Mouse (Mus musculus): ENCODE measurements at regions not wholly inside any gene's neighbourhood (a gene's known extent, or its start where the extent isn't known, plus 50 kb on each side); places are given as distances from the start of the nearest gene placed in this dataset.

DNA sequence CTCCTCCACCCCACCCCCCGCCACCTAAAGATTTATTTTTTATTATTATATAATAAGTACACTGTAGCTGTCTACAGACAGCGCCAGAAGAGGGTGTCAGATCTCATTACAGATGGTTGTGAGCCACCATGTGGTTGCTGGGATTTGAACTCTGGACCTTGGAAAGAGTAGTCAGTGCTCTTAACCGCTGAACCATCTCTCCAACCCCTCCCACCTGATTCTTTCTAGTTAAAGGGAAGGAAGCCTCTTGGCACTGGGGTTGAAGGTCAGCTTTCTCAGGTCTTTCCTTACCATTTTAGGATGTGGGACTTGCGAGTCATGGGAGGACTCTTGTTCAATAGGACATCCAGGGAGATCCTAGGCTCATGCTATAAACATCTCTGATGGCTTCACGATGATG is 54.7 kb downstream of the Hes1 start:
- peaks cover 35% of the 10 kb centered on the region for H3K4me1 ChIP-seq
- 94% methylated on average over 5 of the region's 5 CpGs for WGBS
- ATAC-seq (ENCODE audit: insufficient number of reproducible peaks, low FRiP score, low TSS enrichment, low read depth), result no peak

DNA sequence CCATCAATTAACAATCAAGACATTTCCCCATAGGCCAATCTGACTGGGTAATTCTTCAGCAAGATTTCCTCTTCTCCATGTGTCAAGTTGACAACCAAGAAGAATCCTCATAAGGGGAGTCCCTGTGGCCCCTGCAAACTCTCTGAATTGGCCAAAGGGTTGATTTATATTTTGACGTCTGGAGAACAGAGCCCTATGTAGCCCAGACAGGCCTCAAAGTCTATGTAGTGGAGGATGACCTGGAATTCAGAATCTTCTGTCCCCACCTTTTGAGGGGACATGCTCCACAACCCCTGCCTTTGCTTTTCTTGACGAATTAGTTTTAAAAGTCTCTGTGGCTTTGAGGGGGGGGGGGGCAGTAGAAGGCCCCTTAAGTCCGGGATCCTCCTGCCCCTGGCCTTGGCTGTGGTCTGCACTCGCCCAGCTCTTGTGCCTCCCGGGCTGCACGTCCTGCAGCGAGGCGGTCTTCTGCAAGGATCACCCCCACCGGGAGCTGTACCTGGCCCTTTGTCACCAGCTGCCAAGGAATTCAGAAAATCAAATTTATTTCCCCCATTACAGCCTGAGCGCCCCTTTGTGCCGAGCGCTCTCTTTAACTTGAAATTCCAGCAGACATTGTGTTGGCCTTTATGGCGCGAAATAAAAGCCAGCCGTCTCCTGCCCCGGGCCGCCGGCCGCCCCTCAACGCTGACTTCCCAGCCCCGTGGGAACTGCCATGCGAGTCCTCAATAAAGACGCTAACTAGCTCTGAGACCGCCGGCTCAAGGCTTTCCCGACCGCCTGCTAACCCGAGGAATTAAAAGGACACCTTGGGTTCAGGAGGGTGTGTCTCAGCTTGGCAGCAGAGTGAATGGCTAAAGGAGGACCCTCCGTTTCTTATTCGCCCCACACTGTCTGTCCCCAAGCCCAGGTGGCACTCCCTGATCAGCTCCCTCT is 56.4 kb downstream of the Hes1 start:
- no peaks in the 10 kb centered on the region; the same call in 1 of the 2 replicates for H3K27me3 ChIP-seq
- no peak overlapping the region for H3K27ac ChIP-seq
- peak overlapping the region; percentile 9 for H3K4me3 ChIP-seq

More for the DNA sequence above, 54.7 kb downstream of the Hes1 start:
- no peaks in the 10 kb centered on the region; the same call in 1 of the 2 replicates for H3K27me3 ChIP-seq
- no peak overlapping the region for H3K27ac ChIP-seq
- no peak overlapping the region for H3K9ac ChIP-seq
- H3K4me3 ChIP-seq, result no peak overlapping the region
- H3K36me3 ChIP-seq, result no peaks in the 10 kb centered on the region
- no peaks in the 10 kb centered on the region for H3K9me3 ChIP-seq
- no peak overlapping the region for H3K4me2 ChIP-seq

DNA sequence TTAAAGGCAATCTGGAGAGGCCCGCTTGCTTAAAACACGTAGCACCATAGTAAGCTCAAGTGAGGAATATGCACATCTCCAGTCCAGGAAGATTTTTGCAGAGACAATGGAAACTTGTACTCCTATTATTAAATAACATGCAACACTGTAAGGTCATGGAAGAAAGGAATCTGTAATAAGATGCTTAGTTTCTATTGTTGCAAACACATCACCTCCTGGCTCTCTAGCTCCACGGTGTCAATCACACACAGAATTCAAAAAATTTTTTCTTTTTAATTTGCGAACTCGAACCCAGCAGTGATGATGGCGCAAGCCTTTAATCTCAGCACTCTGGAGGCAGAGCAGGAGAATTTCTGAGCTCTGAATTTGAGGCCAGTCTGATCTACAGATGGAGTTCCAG is 57.4 kb downstream of the Hes1 start:
- Histone ChIP-seq H3K4me3 (no peak overlapping the region), H3K27me3 (no peaks in the 10 kb centered on the region; the same call in 1 of the 2 replicates), H3K27ac (no peak overlapping the region), H3K4me1 (peaks cover 23% of the 10 kb centered on the region), H3K4me2 (no peak overlapping the region), H3K36me3 (no peaks in the 10 kb centered on the region), H3K9me3 (no peaks in the 10 kb centered on the region), H3K9ac (no peak overlapping the region)
- no peak for ATAC-seq (ENCODE audit: insufficient number of reproducible peaks, low FRiP score, low TSS enrichment, low read depth)
- WGBS, result 79% methylated on average over 6 of the region's 6 CpGs

More for the DNA sequence above, 56.4 kb downstream of the Hes1 start:
- H3K4me1 ChIP-seq, result peaks cover 26% of the 10 kb centered on the region
- WGBS, result 12% methylated on average over 30 of the region's 30 CpGs
- H3K9me3 ChIP-seq, result no peaks in the 10 kb centered on the region
- no peaks in the 10 kb centered on the region for H3K36me3 ChIP-seq
- H3K4me2 ChIP-seq, result peak overlapping the region; percentile 32
- no peak overlapping the region for H3K9ac ChIP-seq
- no peak for ATAC-seq (ENCODE audit: insufficient number of reproducible peaks, low FRiP score, low TSS enrichment, low read depth)

DNA sequence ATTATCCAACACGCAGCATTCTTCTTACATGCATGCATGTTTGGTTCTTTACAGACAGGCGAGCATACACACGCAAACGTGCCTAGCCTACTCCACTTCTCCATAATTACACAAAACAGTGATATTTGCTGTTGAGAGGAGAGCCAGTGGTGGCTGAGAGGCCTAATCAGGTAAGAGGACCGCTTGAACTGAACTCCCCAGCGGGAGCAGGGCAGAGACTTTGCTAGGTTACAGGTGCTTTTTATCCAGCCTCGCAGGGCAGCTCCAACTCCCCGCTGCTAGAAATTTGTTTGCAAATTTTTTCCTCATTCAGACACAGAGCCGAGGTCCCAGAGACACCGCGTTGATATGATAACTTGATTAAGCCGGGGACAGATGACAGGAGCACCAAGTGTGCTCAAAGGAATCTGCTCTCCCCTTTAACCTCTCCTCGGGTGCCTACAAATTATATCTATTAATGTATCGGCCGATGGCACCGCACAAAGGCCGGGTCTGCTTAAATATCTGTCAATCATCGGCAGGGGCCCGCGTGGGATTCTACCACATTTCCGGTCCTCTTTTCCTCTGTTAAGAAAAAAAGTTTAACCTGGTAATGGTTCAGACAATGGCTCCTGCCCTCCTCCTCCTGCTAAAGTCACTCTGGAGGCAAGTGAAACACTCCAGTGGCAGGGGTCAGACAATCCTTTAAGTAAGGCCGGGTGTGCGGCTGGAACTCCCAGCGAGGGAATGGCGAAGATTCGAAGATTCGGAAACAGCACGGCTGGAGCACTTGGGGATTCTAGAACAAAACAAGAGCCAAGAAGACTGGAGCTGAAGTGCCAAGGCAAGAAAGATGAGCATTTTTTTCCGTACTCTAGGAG is 58.3 kb downstream of the Hes1 start:
- 46% methylated on average over 29 of the region's 29 CpGs for WGBS
- no peaks in the 10 kb centered on the region; the same call in 1 of the 2 replicates for H3K27me3 ChIP-seq
- H3K4me2 ChIP-seq, result no peak overlapping the region
- no peaks in the 10 kb centered on the region for H3K36me3 ChIP-seq
- peaks cover 23% of the 10 kb centered on the region for H3K4me1 ChIP-seq
- no peaks in the 10 kb centered on the region for H3K9me3 ChIP-seq
- H3K4me3 ChIP-seq, result no peak overlapping the region
- H3K27ac ChIP-seq, result no peak overlapping the region
- no peak for ATAC-seq (ENCODE audit: insufficient number of reproducible peaks, low FRiP score, low TSS enrichment, low read depth)
- H3K9ac ChIP-seq, result no peak overlapping the region

DNA sequence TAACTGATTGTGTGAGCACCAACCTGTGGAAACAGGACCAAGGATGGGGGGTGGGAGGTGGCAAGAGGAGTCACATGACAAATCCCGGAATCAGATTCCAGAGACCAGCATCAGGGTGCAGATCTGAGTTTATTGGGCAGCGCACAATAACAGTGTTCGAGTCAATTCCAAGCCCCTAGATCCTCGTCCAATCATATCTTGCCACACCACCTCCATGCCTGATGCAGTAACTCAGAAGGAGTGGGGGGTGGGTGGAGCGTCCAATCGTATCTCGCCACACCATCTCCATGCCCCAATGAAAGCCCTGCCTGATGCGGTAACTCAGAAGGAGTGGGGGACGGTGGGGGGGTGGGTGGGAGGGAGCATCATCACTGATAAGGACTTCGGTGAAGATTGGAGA is 62.8 kb downstream of the Hes1 start:
- Histone ChIP-seq H3K4me2 (no peak overlapping the region), H3K27ac (no peak overlapping the region), H3K36me3 (no peaks in the 10 kb centered on the region), H3K4me1 (peaks cover 13% of the 10 kb centered on the region), H3K9ac (no peak overlapping the region), H3K4me3 (no peak overlapping the region), H3K9me3 (no peaks in the 10 kb centered on the region), H3K27me3 (no peaks in the 10 kb centered on the region)
- WGBS, result 89% methylated on average over 10 of the region's 10 CpGs
- ATAC-seq (ENCODE audit: insufficient number of reproducible peaks, low FRiP score, low TSS enrichment, low read depth), result no peak

DNA sequence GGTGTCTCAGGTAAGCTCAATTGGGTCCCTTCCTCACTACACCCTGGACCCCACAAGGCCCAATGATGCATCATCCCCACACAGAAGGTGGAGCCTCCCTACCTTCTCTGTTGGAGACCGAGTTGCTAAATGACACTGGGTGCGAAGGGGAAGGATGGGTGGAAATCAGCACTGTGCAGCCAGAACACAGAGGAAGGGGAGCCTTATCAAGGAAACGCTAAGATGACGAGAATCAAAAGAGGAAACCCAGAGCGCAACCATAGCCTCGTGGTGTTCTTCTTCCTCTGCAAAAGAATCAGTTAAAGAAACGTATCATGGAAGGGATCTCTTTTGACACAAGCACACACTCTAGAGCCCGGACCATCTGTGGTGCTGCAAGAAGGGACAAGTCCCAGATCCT is 64.6 kb downstream of the Hes1 start:
- 85% methylated on average over 8 of the region's 8 CpGs for WGBS
- Histone ChIP-seq H3K27ac (no peak overlapping the region), H3K9me3 (no peaks in the 10 kb centered on the region), H3K4me3 (no peak overlapping the region), H3K36me3 (no peaks in the 10 kb centered on the region), H3K4me1 (peaks cover 3% of the 10 kb centered on the region; the same call in 1 of the 2 replicates), H3K9ac (no peak overlapping the region), H3K4me2 (no peak overlapping the region), H3K27me3 (no peaks in the 10 kb centered on the region)
- no peak for ATAC-seq (ENCODE audit: insufficient number of reproducible peaks, low FRiP score, low TSS enrichment, low read depth)

DNA sequence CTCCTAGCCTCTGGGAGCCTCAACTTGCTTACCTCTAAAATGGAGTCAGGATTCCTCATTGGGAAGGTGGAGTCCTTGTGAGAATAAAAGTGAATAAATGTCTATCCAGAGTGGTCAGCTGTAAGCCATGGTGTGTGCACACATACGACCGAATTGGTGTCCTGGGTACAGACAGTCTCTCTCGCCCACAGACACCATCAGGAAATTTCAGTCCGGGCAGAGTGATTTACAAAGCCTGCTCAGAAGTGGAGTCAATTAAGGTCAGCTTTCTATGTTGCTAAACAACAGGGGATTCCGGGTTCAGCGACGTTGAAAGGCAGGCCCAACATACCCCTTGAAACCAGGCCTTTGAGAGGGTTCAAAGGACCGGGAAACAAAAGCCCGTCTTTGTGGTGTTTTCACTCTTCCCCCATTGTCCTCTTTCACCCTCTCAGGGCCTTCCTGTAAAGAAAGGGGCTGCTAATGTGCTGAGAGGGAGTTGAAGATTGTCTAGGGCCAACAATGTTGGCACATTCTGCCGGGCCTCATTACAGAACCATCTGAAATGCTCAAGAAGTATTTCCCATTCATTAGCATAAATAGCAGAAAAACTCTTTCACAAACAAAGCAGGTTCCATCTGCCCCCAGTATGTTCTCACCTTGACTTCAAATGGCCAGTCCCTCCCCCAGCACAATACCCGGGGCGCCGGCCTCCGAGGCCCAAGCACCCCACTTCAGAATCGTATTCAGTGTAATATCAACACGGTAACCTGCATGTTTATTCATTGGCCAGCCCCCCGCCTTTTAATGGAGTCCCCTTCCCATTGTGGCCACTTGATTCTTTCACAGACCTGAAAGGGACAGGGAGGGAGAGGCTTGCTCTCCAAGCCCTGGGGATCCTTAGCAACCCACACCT is 65.3 kb downstream of the Hes1 start:
- H3K9ac ChIP-seq, result no peak overlapping the region
- H3K36me3 ChIP-seq, result no peaks in the 10 kb centered on the region
- no peaks in the 10 kb centered on the region for H3K9me3 ChIP-seq
- H3K4me3 ChIP-seq, result no peak overlapping the region
- H3K4me1 ChIP-seq, result peaks cover 9% of the 10 kb centered on the region
- WGBS, result 64% methylated on average over 17 of the region's 17 CpGs
- no peak for ATAC-seq (ENCODE audit: insufficient number of reproducible peaks, low FRiP score, low TSS enrichment, low read depth)
- no peaks in the 10 kb centered on the region for H3K27me3 ChIP-seq
- H3K4me2 ChIP-seq, result no peak overlapping the region
- H3K27ac ChIP-seq, result no peak overlapping the region

DNA sequence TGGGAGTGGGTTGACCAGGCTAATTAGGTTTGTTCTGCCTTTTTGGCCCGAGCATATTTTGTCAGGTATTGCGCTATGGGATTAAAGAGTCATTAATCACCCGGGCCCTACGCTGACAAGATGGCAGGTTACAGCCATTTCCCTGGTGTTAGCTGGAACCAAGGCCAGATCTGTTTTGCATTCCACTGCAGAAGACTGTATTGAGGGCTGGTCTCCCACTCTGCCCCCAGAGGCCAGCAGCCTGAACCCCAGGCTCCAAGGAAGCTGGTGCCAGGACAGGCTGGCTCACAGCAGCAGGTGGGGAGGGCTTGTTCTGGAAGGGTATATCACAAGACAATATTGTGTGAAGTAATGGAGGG is 65.9 kb downstream of the Hes1 start:
- Histone ChIP-seq H3K9me3 (no peaks in the 10 kb centered on the region), H3K36me3 (no peaks in the 10 kb centered on the region), H3K4me3 (no peak overlapping the region), H3K9ac (no peak overlapping the region), H3K4me1 (peaks cover 13% of the 10 kb centered on the region), H3K27ac (no peak overlapping the region), H3K4me2 (no peak overlapping the region), H3K27me3 (no peaks in the 10 kb centered on the region)
- no peak for ATAC-seq (ENCODE audit: insufficient number of reproducible peaks, low FRiP score, low TSS enrichment, low read depth)
- 73% methylated on average over 4 of the region's 4 CpGs for WGBS

DNA sequence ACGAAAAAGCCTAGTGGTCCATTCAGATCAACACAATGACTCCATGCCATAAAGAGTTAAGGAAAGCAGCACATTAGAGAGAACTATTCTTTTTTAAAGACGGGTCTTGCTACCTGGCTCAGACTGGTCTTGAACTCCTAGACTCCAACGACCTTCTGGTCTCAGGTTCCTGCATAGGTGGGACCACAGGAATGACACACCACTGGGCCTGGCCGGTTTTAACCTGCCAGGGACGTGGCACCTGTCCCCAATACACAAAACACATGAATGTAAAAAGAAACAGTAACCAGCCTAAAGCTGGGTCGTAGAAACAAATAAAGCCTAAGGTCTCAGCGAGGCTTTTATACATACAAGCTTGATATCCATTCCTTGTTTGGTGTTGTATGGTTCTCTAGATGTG is 67.9 kb downstream of the Hes1 start:
- WGBS, result 65% methylated on average over 7 of the region's 7 CpGs
- Histone ChIP-seq H3K27me3 (no peaks in the 10 kb centered on the region), H3K4me3 (no peak overlapping the region), H3K9ac (no peak overlapping the region), H3K4me2 (no peak overlapping the region), H3K36me3 (no peaks in the 10 kb centered on the region), H3K27ac (no peak overlapping the region), H3K4me1 (peaks cover 13% of the 10 kb centered on the region), H3K9me3 (no peaks in the 10 kb centered on the region)
- no peak for ATAC-seq (ENCODE audit: insufficient number of reproducible peaks, low FRiP score, low TSS enrichment, low read depth)

DNA sequence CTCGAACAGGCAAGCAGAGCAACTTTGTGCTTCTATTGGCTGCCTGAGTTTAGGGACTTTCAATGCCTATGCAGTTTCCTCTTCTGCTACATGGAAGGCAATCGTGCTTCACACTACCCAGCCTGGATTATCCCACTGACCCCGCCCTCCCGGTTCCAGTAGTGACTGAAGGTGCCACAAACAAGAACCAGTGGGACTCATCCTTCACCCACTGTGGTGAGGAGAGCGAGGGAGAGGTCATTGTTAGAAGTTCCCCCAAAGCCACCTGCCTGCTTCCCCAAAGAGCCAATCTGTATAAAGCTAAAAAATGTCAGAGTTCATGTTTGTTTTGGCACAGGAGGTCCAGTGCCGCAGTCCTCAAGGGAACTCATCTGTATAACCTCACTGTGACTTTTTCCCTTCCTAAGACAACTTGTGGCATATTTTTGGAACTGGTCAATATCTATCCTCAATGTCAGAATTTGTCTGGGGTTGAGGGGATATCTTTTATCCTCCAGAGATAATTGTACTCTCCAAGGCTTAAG is 70.5 kb downstream of the Hes1 start:
- Histone ChIP-seq H3K4me3 (no peak overlapping the region), H3K4me1 (peaks cover 13% of the 10 kb centered on the region), H3K9ac (no peak overlapping the region), H3K27ac (peak overlapping the region; percentile 27; the same call in 1 of the 2 replicates), H3K27me3 (no peaks in the 10 kb centered on the region), H3K9me3 (no peaks in the 10 kb centered on the region), H3K4me2 (no peak overlapping the region), H3K36me3 (no peaks in the 10 kb centered on the region)
- no peak for ATAC-seq (ENCODE audit: insufficient number of reproducible peaks, low FRiP score, low TSS enrichment, low read depth)
- 53% methylated on average over 6 of the region's 6 CpGs for WGBS

DNA sequence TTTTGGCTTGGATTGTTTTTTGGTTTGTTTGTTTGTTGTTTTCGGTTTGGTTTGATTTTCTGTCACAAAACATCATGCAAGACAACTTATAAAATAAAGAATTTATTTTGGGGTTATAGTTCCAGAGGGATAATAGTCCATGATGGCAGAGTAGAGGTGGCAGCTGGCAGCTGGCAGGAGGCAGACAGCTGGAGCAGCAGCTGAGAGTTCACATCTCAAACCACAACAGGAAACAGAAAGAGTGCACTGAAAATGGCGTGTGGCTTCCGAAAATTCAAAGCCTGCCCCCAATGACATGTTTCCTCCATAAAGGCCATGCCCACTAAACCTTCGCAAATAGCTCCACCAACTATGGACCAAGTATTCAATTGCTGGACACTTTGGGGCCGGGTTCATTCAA is 72.7 kb downstream of the Hes1 start:
- Histone ChIP-seq H3K4me1 (peaks cover 14% of the 10 kb centered on the region; the same call in 1 of the 2 replicates), H3K4me3 (no peak overlapping the region), H3K4me2 (no peak overlapping the region), H3K27ac (no peak overlapping the region), H3K9me3 (no peaks in the 10 kb centered on the region), H3K27me3 (no peaks in the 10 kb centered on the region), H3K36me3 (no peaks in the 10 kb centered on the region), H3K9ac (no peak overlapping the region)
- WGBS, result 86% methylated on average over 5 of the region's 5 CpGs
- ATAC-seq (ENCODE audit: insufficient number of reproducible peaks, low FRiP score, low TSS enrichment, low read depth), result no peak
